Mouse (Mus musculus): Measurements from ENCODE around the gene Bmp2. TPM values are rescaled to one million over a fixed set of nuclear protein-coding genes. Genes with fewer than 3 reads are reported as not detected.

Bmp2 gene
- total and polyA plus RNA-seq, 3 experiments, result 0.96 to 1.8 (median 1.6) TPM

GRCm38 (mm10) chr2:133516331-133517046 is 35.5 kb upstream of the Bmp2 start:
- no peak for TF ChIP-seq CTCF (IDR thresholded peaks at IDR 0.05)
- no peak for TF ChIP-seq POLR2A (IDR thresholded peaks at IDR 0.05; ENCODE audit: insufficient read depth, low read depth, low read length)
- no peak for TF ChIP-seq EP300 (IDR thresholded peaks at IDR 0.05; ENCODE audit: insufficient read depth, low read depth, low read length)
- no peaks in the 10 kb centered on the region for H3K4me1 ChIP-seq (ENCODE audit: control insufficient read depth, insufficient read depth, low read length)
- intact Hi-C loops (cut with DNase I), result no loop called here

DNA sequence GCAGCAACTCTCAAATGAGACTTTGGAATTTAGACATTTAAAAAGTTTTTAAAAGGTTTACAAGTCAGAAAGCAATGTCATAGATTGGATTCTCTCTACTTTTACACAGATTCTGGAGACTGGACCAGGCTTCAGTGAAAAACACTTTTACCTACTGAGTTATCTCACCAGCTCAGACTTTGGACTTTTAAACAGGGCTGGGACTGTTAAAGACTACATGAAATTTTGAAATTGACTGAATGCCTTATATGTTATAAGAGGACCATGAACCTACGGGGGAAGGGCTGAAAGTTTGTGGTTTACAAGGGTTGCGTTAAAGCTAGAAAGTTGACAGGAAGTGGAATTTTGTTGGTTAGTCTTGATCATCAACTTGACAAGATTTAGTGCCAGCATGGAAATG is 34.1 kb upstream of the Bmp2 start:
- 90% methylated on average over 2 of the region's 2 CpGs for WGBS
- H3K4me3 ChIP-seq, result no peak overlapping the region
- H3K79me2 ChIP-seq (replicated peaks; ENCODE audit: control insufficient read depth, insufficient read depth, low read length), result no peaks in the 10 kb centered on the region
- intact Hi-C loops (cut with DNase I), result no loop called here
- H3K36me3 ChIP-seq (ENCODE audit: control insufficient read depth, insufficient read depth, low read length), result no peaks in the 10 kb centered on the region
- H3K27me3 ChIP-seq (ENCODE audit: control insufficient read depth, insufficient read depth, low read length), result no peaks in the 10 kb centered on the region
- H3K9ac ChIP-seq (ENCODE audit: low read depth, low read length), result no peak overlapping the region
- TF ChIP-seq POLR2A (IDR thresholded peaks at IDR 0.05; ENCODE audit: insufficient read depth, low read depth, low read length) (no peak), CTCF (IDR thresholded peaks at IDR 0.05) (no peak), EP300 (IDR thresholded peaks at IDR 0.05; ENCODE audit: insufficient read depth, low read depth, low read length) (no peak)
- no peaks in the 10 kb centered on the region for H3K4me1 ChIP-seq (ENCODE audit: control insufficient read depth, insufficient read depth, low read length)
- no peak overlapping the region for H3K27ac ChIP-seq
- no peak for DNase-seq

More at GRCm38 (mm10) chr2:133516331-133517046, 35.5 kb upstream of the Bmp2 start:
- H3K79me2 ChIP-seq (replicated peaks; ENCODE audit: control insufficient read depth, insufficient read depth, low read length), result no peaks in the 10 kb centered on the region
- no peak overlapping the region for H3K4me3 ChIP-seq
- H3K27ac ChIP-seq, result no peak overlapping the region
- no peaks in the 10 kb centered on the region for H3K27me3 ChIP-seq (ENCODE audit: control insufficient read depth, insufficient read depth, low read length)
- H3K9ac ChIP-seq (ENCODE audit: low read depth, low read length), result no peak overlapping the region
- H3K36me3 ChIP-seq (ENCODE audit: control insufficient read depth, insufficient read depth, low read length), result no peaks in the 10 kb centered on the region
- DNase-seq, result no peak
- WGBS, result 91% methylated on average over 4 of the region's 4 CpGs

GRCm38 (mm10) chr2:133521193-133521592 is 30.8 kb upstream of the Bmp2 start:
- no peaks in the 10 kb centered on the region for H3K79me2 ChIP-seq (replicated peaks; ENCODE audit: control insufficient read depth, insufficient read depth, low read length)
- no peaks in the 10 kb centered on the region for H3K4me1 ChIP-seq (ENCODE audit: control insufficient read depth, insufficient read depth, low read length)
- H3K36me3 ChIP-seq (ENCODE audit: control insufficient read depth, insufficient read depth, low read length), result no peaks in the 10 kb centered on the region
- H3K9ac ChIP-seq (ENCODE audit: low read depth, low read length), result no peak overlapping the region
- no peak overlapping the region for H3K4me3 ChIP-seq
- 53% methylated on average over 5 of the region's 5 CpGs for whole genome bisulfite sequencing
- no peaks in the 10 kb centered on the region for H3K27me3 ChIP-seq (ENCODE audit: control insufficient read depth, insufficient read depth, low read length)
- no peak for DNase-seq
- H3K27ac ChIP-seq, result no peak overlapping the region
- intact Hi-C loops (cut with DNase I), result loop anchor here (10.0 kb wide), 1 partner anchor 86 kb away; no protein-coding TSS in a partner anchor
- no peak for TF ChIP-seq CTCF (IDR thresholded peaks at IDR 0.05)
- no peak for TF ChIP-seq POLR2A (IDR thresholded peaks at IDR 0.05; ENCODE audit: insufficient read depth, low read depth, low read length)
- no peak for TF ChIP-seq EP300 (IDR thresholded peaks at IDR 0.05; ENCODE audit: insufficient read depth, low read depth, low read length)

- 72% methylated on average over 2 of the region's 2 CpGs for WGBS
- no peak overlapping the region for H3K9ac ChIP-seq (ENCODE audit: low read depth, low read length)
- no peak overlapping the region for H3K27ac ChIP-seq
- H3K4me1 ChIP-seq (ENCODE audit: control insufficient read depth, insufficient read depth, low read length), result no peaks in the 10 kb centered on the region
- H3K79me2 ChIP-seq (replicated peaks; ENCODE audit: control insufficient read depth, insufficient read depth, low read length), result no peaks in the 10 kb centered on the region
- no peak overlapping the region for H3K4me3 ChIP-seq
- H3K27me3 ChIP-seq (ENCODE audit: control insufficient read depth, insufficient read depth, low read length), result no peaks in the 10 kb centered on the region
- peak; percentile 45 to 53 for DNase-seq
- TF ChIP-seq CTCF (IDR thresholded peaks at IDR 0.05) (no peak), EP300 (IDR thresholded peaks at IDR 0.05; ENCODE audit: insufficient read depth, low read depth, low read length) (no peak), POLR2A (IDR thresholded peaks at IDR 0.05; ENCODE audit: insufficient read depth, low read depth, low read length) (no peak)
- H3K36me3 ChIP-seq (ENCODE audit: control insufficient read depth, insufficient read depth, low read length), result no peaks in the 10 kb centered on the region
- intact Hi-C loops (cut with DNase I), result loop anchor here (10.0 kb wide), 1 partner anchor 87 kb away; no protein-coding TSS in a partner anchor
Observed at GRCm38 (mm10) chr2:133522121-133522520, 29.8 kb upstream of the Bmp2 start.

GRCm38 (mm10) chr2:133525621-133526181 is 26.3 kb upstream of the Bmp2 start:
- intact Hi-C loops (cut with DNase I), result loop anchor here (10.0 kb wide), 1 partner anchor 91 kb away; no protein-coding TSS in a partner anchor

DNA sequence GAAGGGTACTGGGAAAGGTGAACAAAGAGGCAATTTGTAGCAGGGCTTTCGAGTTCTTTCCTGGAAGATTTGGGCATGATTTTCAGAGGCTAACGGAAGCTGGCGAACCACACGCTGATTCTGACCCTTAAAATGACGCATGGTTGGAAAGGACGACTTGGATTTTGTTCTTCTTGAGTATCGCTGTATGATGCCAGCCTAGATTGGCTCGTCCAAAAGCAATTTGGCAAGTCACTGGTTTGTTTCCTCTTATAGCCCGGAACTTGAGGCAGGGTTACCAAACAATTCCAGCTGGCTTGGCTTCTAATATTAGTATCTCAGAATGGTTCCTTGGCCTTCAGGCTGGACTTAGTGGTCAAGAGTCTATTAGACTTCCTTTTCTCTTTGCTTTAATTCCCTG is 22.6 kb upstream of the Bmp2 start:
- Histone ChIP-seq H3K9ac (ENCODE audit: low read depth, low read length) (no peak overlapping the region), H3K4me1 (ENCODE audit: control insufficient read depth, insufficient read depth, low read length) (no peaks in the 10 kb centered on the region), H3K36me3 (ENCODE audit: control insufficient read depth, insufficient read depth, low read length) (no peaks in the 10 kb centered on the region), H3K79me2 (replicated peaks; ENCODE audit: control insufficient read depth, insufficient read depth, low read length) (no peaks in the 10 kb centered on the region), H3K27me3 (ENCODE audit: control insufficient read depth, insufficient read depth, low read length) (no peaks in the 10 kb centered on the region), H3K27ac (no peak overlapping the region), H3K4me3 (no peak overlapping the region)
- WGBS, result 81% methylated on average over 9 of the region's 9 CpGs
- DNase-seq, result no peak
- intact Hi-C loops (cut with DNase I), result loop anchor here (10.0 kb wide), 1 partner anchor 95 kb away; no protein-coding TSS in a partner anchor
- TF ChIP-seq EP300 (IDR thresholded peaks at IDR 0.05; ENCODE audit: insufficient read depth, low read depth, low read length), result no peak
- TF ChIP-seq POLR2A (IDR thresholded peaks at IDR 0.05; ENCODE audit: insufficient read depth, low read depth, low read length), result no peak
- no peak for TF ChIP-seq CTCF (IDR thresholded peaks at IDR 0.05)

More at GRCm38 (mm10) chr2:133525621-133526181, 26.3 kb upstream of the Bmp2 start:
- no peaks in the 10 kb centered on the region for H3K27me3 ChIP-seq (ENCODE audit: control insufficient read depth, insufficient read depth, low read length)
- DNase-seq, result no peak
- H3K9ac ChIP-seq (ENCODE audit: low read depth, low read length), result no peak overlapping the region
- H3K27ac ChIP-seq, result no peak overlapping the region
- 63% methylated on average over 4 of the region's 4 CpGs for WGBS
- H3K4me1 ChIP-seq (ENCODE audit: control insufficient read depth, insufficient read depth, low read length), result no peaks in the 10 kb centered on the region
- no peak overlapping the region for H3K4me3 ChIP-seq
- TF ChIP-seq POLR2A (IDR thresholded peaks at IDR 0.05; ENCODE audit: insufficient read depth, low read depth, low read length) (no peak), EP300 (IDR thresholded peaks at IDR 0.05; ENCODE audit: insufficient read depth, low read depth, low read length) (no peak), CTCF (IDR thresholded peaks at IDR 0.05) (no peak)
- H3K79me2 ChIP-seq (replicated peaks; ENCODE audit: control insufficient read depth, insufficient read depth, low read length), result no peaks in the 10 kb centered on the region
- no peaks in the 10 kb centered on the region for H3K36me3 ChIP-seq (ENCODE audit: control insufficient read depth, insufficient read depth, low read length)

Data from heart, adult 2 months (tissue).